In the genomic region with DNA sequence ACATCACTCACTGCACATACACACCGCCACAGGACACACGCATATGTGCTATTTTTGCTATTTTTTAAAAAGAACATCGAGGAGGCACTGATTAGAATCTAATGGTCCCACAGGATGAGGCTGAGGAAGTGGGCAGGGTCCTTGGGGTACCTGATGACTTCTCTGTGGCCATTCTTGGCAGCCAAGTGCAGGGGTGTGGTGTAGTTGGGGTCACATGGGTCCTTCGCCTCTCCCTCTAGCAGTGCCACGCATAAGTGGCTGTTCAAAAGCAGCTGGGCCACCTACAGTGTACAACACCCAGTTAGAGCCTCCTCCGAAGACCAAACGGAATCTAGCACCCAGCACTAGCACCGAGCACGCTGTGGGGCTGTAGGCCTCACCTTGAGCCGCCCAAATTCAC, we compare ENCODE assay signal across 18 mouse cellular contexts. TPM values are rescaled to one million over a fixed set of nuclear protein-coding genes. Genes with fewer than 3 reads are reported as not detected.
DNase-seq lines count a peak whose midpoint lies in the region; ATAC-seq and TF ChIP-seq lines count a peak whose summit lies in the region.
"Had no signal": no experiment of that assay in that cellular context is flagged by ENCODE, and none has a peak within 500 bp of the region (broad histone marks: within the 10 kb centered on the region; RNA-seq: fewer than 3 reads in every experiment).

No protein-coding gene starts in this region.

- no peaks in the 10 kb centered on the region for H3K9me3 ChIP-seq in heart, embryonic 12.5 days (replicated peaks)
- H3K9me3 ChIP-seq in kidney, embryonic 14.5 days (ENCODE audit: control insufficient read depth, low read length): no peaks in the 10 kb centered on the region
- no peaks in the 10 kb centered on the region for H3K9me3 ChIP-seq in neural tube, embryonic 15.5 days (replicated peaks)
- H3K9me3 ChIP-seq: kidney, embryonic 15.5 days; limb, embryonic 15.5 days; megakaryocyte, embryonic 14.5 days had no signal

- intact Hi-C loops in heart, adult 2 months (cut with DNase I): no loop called here

- peak overlapping the region; percentile 94 for H3K27ac ChIP-seq in heart, adult 2 months
- no peak overlapping the region for H3K27ac ChIP-seq in heart, embryonic 12.5 days (ENCODE audit: poor library complexity, severe bottlenecking)
- H3K27ac ChIP-seq in kidney, adult 2 months (ENCODE audit: insufficient read depth, low read depth, low read length): no peak overlapping the region
- no peak overlapping the region for H3K27ac ChIP-seq in kidney, embryonic 14.5 days (ENCODE audit: low read depth, low read length)
- no peak overlapping the region for H3K27ac ChIP-seq in testis, adult 2 months (ENCODE audit: control insufficient read depth, insufficient read depth, low read depth, low read length)
- peak overlapping the region; percentile 72; the same call in 1 of the 2 replicates for H3K27ac ChIP-seq in neural tube, embryonic 15.5 days (replicated peaks)
- H3K27ac ChIP-seq: kidney, embryonic 15.5 days; limb, embryonic 15.5 days had no signal

- no peak overlapping the region for H3K4me2 ChIP-seq in heart, embryonic 12.5 days
- H3K4me2 ChIP-seq in kidney, embryonic 14.5 days (replicated peaks; ENCODE audit: low read depth, low read length): no peak overlapping the region
- peak overlapping the region; percentile 96 for H3K4me2 ChIP-seq in neural tube, embryonic 15.5 days
- H3K4me2 ChIP-seq: kidney, embryonic 15.5 days; limb, embryonic 15.5 days had no signal

- DNase-seq in heart, adult 2 months: peak; percentile 59 to 60
- peak; percentile 74 for DNase-seq in kidney, adult 2 months
- no peak for DNase-seq in testis, postnatal 10 days (ENCODE audit: low spot score)
- no peak for DNase-seq in left cerebral cortex, adult 9 months (ENCODE audit: low spot score in 2 of 2)
- DNase-seq: B cell, adult 2 months; cerebellum, adult 11 months; cerebellum, postnatal 36 days; layer of hippocampus, adult 9-11 months; right cerebral cortex, postnatal 25 days; thymus, adult 18-20 months had no signal

- 0 out of 2 replicates have a peak, but pooled peaks have one; percentile 37 for TF ChIP-seq EP300 in heart, adult 2 months (IDR thresholded peaks at IDR 0.05; ENCODE audit: insufficient read depth, low read depth, low read length)

- ATAC-seq in heart, embryonic 12.5 days (ENCODE audit: insufficient number of reproducible peaks, low FRiP score): no peak
- ATAC-seq in kidney, embryonic 14.5 days (ENCODE audit: low FRiP score, low TSS enrichment): no peak
- no peak for ATAC-seq in neural tube, embryonic 15.5 days (ENCODE audit: low FRiP score)
- ATAC-seq: midbrain, embryonic 16.5 days had no signal

- no peak for TF ChIP-seq CTCF in heart, adult 2 months (IDR thresholded peaks at IDR 0.05)
- no peak for TF ChIP-seq CTCF in kidney, adult 2 months (conservative IDR thresholded peaks at IDR 0.05; ENCODE audit: insufficient read depth, insufficient read length, low read depth, low read length)
- no peak for TF ChIP-seq CTCF in testis, adult 2 months (IDR thresholded peaks at IDR 0.05; ENCODE audit: control insufficient read depth, insufficient read depth, insufficient replicate concordance, low read depth, low read length)

- WGBS in heart, adult 2 months: 60% methylated on average over 10 of the region's 10 CpGs
- 92% methylated on average over 10 of the region's 10 CpGs for WGBS in heart, embryonic 12.5 days
- WGBS in kidney, adult 2 months: 77% methylated on average over 10 of the region's 10 CpGs
- 92% methylated on average over 10 of the region's 10 CpGs for WGBS in kidney, embryonic 14.5 days
- 89% methylated on average over 10 of the region's 10 CpGs for WGBS in neural tube, embryonic 15.5 days

- no peaks in the 10 kb centered on the region for H3K27me3 ChIP-seq in heart, adult 2 months (ENCODE audit: control insufficient read depth, insufficient read depth, low read length)
- H3K27me3 ChIP-seq in heart, embryonic 12.5 days (replicated peaks): no peaks in the 10 kb centered on the region
- H3K27me3 ChIP-seq in kidney, adult 2 months (replicated peaks; ENCODE audit: control insufficient read depth, insufficient read depth, low read length): no peaks in the 10 kb centered on the region
- H3K27me3 ChIP-seq in kidney, embryonic 14.5 days (ENCODE audit: control insufficient read depth, insufficient read depth, low read length): no peaks in the 10 kb centered on the region
- no peaks in the 10 kb centered on the region for H3K27me3 ChIP-seq in testis, adult 2 months (ENCODE audit: control insufficient read depth, insufficient read depth, low read length)
- H3K27me3 ChIP-seq in neural tube, embryonic 15.5 days (replicated peaks): no peaks in the 10 kb centered on the region
- H3K27me3 ChIP-seq: kidney, embryonic 15.5 days; limb, embryonic 15.5 days had no signal

- H3K4me3 ChIP-seq in heart, adult 2 months: peak overlapping the region; percentile 10; the same call in 1 of the 2 replicates
- H3K4me3 ChIP-seq in heart, embryonic 12.5 days: no peak overlapping the region
- no peak overlapping the region for H3K4me3 ChIP-seq in kidney, adult 2 months (ENCODE audit: insufficient read depth, low read depth, low read length)
- no peak overlapping the region for H3K4me3 ChIP-seq in kidney, embryonic 14.5 days (ENCODE audit: low read length)
- H3K4me3 ChIP-seq in testis, adult 2 months (ENCODE audit: control insufficient read depth, low read depth, low read length): peak overlapping the region; percentile 74
- H3K4me3 ChIP-seq in neural tube, embryonic 15.5 days (replicated peaks): no peak overlapping the region
- H3K4me3 ChIP-seq: kidney, embryonic 15.5 days; limb, embryonic 15.5 days; megakaryocyte, embryonic 14.5 days had no signal

- peaks cover 3% of the 10 kb centered on the region; the same call in 1 of the 2 replicates for H3K79me2 ChIP-seq in heart, adult 2 months (replicated peaks; ENCODE audit: control insufficient read depth, insufficient read depth, low read length)

- H3K4me1 ChIP-seq in heart, adult 2 months (ENCODE audit: control insufficient read depth, insufficient read depth, low read length): peaks cover 23% of the 10 kb centered on the region
- H3K4me1 ChIP-seq in heart, embryonic 12.5 days (replicated peaks): peaks cover 48% of the 10 kb centered on the region
- H3K4me1 ChIP-seq in kidney, adult 2 months (ENCODE audit: control insufficient read depth, insufficient read depth, low read length): peaks cover 19% of the 10 kb centered on the region; the same call in 1 of the 2 replicates
- peaks cover 32% of the 10 kb centered on the region for H3K4me1 ChIP-seq in kidney, embryonic 14.5 days (ENCODE audit: control insufficient read depth, insufficient read depth, low read length)
- H3K4me1 ChIP-seq in testis, adult 2 months (ENCODE audit: control insufficient read depth, insufficient read depth, low read length): no peaks in the 10 kb centered on the region
- peaks cover 45% of the 10 kb centered on the region for H3K4me1 ChIP-seq in neural tube, embryonic 15.5 days

- 0 out of 2 replicates have a peak overlapping the region, but pooled peaks have one; percentile 23 for H3K9ac ChIP-seq in heart, adult 2 months (ENCODE audit: low read depth, low read length)
- no peak overlapping the region for H3K9ac ChIP-seq in heart, embryonic 12.5 days
- no peak overlapping the region for H3K9ac ChIP-seq in kidney, embryonic 14.5 days (ENCODE audit: low read depth, low read length)
- no peak overlapping the region for H3K9ac ChIP-seq in neural tube, embryonic 15.5 days (replicated peaks)
- H3K9ac ChIP-seq: kidney, embryonic 15.5 days; limb, embryonic 15.5 days had no signal

- peaks cover 9% of the 10 kb centered on the region for H3K36me3 ChIP-seq in heart, adult 2 months (ENCODE audit: control insufficient read depth, insufficient read depth, low read length)
- peaks cover 77% of the 10 kb centered on the region for H3K36me3 ChIP-seq in heart, embryonic 12.5 days
- peaks cover 12% of the 10 kb centered on the region for H3K36me3 ChIP-seq in kidney, adult 2 months (ENCODE audit: control insufficient read depth, insufficient read depth, low read length)
- peaks cover 59% of the 10 kb centered on the region for H3K36me3 ChIP-seq in kidney, embryonic 14.5 days (ENCODE audit: control insufficient read depth, insufficient read depth, low read length)
- H3K36me3 ChIP-seq in testis, adult 2 months (ENCODE audit: control insufficient read depth, insufficient read depth, low read length): no peaks in the 10 kb centered on the region
- peaks cover 31% of the 10 kb centered on the region for H3K36me3 ChIP-seq in neural tube, embryonic 15.5 days

- 0 out of 2 replicates have a peak, but pooled peaks have one; percentile 13 for TF ChIP-seq POLR2A in heart, adult 2 months (IDR thresholded peaks at IDR 0.05; ENCODE audit: insufficient read depth, low read depth, low read length)
- no peak for TF ChIP-seq POLR2A in kidney, adult 2 months (IDR thresholded peaks at IDR 0.05; ENCODE audit: low read depth, low read length)
- no peak for TF ChIP-seq POLR2A in testis, adult 2 months (IDR thresholded peaks at IDR 0.05; ENCODE audit: control insufficient read depth, low read depth, low read length)

RNA-seq across cellular contexts. Expression of gene Caskin2, which starts 7.3 kb away (rescaled TPM):
- total RNA-seq in heart, adult 2 months (2021): 10 to 100 TPM; 40.5 to 43.8 TPM
- 38.5 TPM in 2 replicates for polyA plus RNA-seq in heart, adult 2 months (2012; rRNA removed)
- 23.5 and 25.3 TPM in 2 replicates for polyA plus RNA-seq in heart, embryonic 12.5 days (2016; fragmentation: Nextera tagmentation; extraction: Ambion mirVana)
- 36.9 and 46.7 TPM in 2 replicates for polyA plus RNA-seq in kidney, adult 2 months (2012; rRNA removed)
- polyA plus RNA-seq in kidney, embryonic 14.5 days (2014; fragmentation: Nextera tagmentation; extraction: Ambion mirVana): 14.2 and 17.5 TPM in 2 replicates
- polyA plus RNA-seq in testis, adult 2 months (2012; rRNA removed): 7.6 and 8.6 TPM in 2 replicates
- 9.8 and 10.2 TPM in 2 replicates for polyA plus RNA-seq in neural tube, embryonic 15.5 days (2015; fragmentation: Nextera tagmentation; extraction: Ambion mirVana)

RNA-seq across cellular contexts. Expression of gene Tsen54, which starts 8.4 kb away (rescaled TPM):
- total RNA-seq in heart, adult 2 months (2021): 1 to 10 TPM; 7.2 to 9.3 TPM
- 15.9 and 16.3 TPM in 2 replicates for polyA plus RNA-seq in heart, adult 2 months (2012; rRNA removed)
- 23.0 and 29.2 TPM in 2 replicates for polyA plus RNA-seq in heart, embryonic 12.5 days (2016; fragmentation: Nextera tagmentation; extraction: Ambion mirVana)
- polyA plus RNA-seq in kidney, adult 2 months (2012; rRNA removed): 36.4 and 43.4 TPM in 2 replicates
- 26.2 and 34.9 TPM in 2 replicates for polyA plus RNA-seq in kidney, embryonic 14.5 days (2014; fragmentation: Nextera tagmentation; extraction: Ambion mirVana)
- polyA plus RNA-seq in testis, adult 2 months (2012; rRNA removed): 12.9 and 14.7 TPM in 2 replicates
- polyA plus RNA-seq in neural tube, embryonic 15.5 days (2015; fragmentation: Nextera tagmentation; extraction: Ambion mirVana): 22.0 and 23.7 TPM in 2 replicates

RNA-seq across cellular contexts. Expression of gene Llgl2, which starts 17.7 kb away (rescaled TPM):
- total RNA-seq in heart, adult 2 months (2021): 10 to 100 TPM; 18.4 to 20.3 TPM
- 19.4 and 20.2 TPM in 2 replicates for polyA plus RNA-seq in heart, adult 2 months (2012; rRNA removed)
- 22.5 and 25.8 TPM in 2 replicates for polyA plus RNA-seq in heart, embryonic 12.5 days (2016; fragmentation: Nextera tagmentation; extraction: Ambion mirVana)
- 153 and 166 TPM in 2 replicates for polyA plus RNA-seq in kidney, adult 2 months (2012; rRNA removed)
- 24.3 and 28.7 TPM in 2 replicates for polyA plus RNA-seq in kidney, embryonic 14.5 days (2014; fragmentation: Nextera tagmentation; extraction: Ambion mirVana)
- 3.1 and 9.0 TPM in 2 replicates for polyA plus RNA-seq in testis, adult 2 months (2012; rRNA removed)
- polyA plus RNA-seq in neural tube, embryonic 15.5 days (2015; fragmentation: Nextera tagmentation; extraction: Ambion mirVana): 0.97 and 8.8 TPM in 2 replicates

RNA-seq across cellular contexts. Expression of gene Tmem94, which starts 40.9 kb away (rescaled TPM):
- total RNA-seq in heart, adult 2 months (2021): 100 to 1,000 TPM in 1 of 2 experiments, 10 to 100 TPM in 1; 99.5 to 103 TPM
- 125 and 135 TPM in 2 replicates for polyA plus RNA-seq in heart, adult 2 months (2012; rRNA removed)
- 52.4 and 52.5 TPM in 2 replicates for polyA plus RNA-seq in heart, embryonic 12.5 days (2016; fragmentation: Nextera tagmentation; extraction: Ambion mirVana)
- polyA plus RNA-seq in kidney, adult 2 months (2012; rRNA removed): 77.1 and 97.8 TPM in 2 replicates
- polyA plus RNA-seq in kidney, embryonic 14.5 days (2014; fragmentation: Nextera tagmentation; extraction: Ambion mirVana): 12.4 and 19.9 TPM in 2 replicates
- polyA plus RNA-seq in testis, adult 2 months (2012; rRNA removed): 80.1 and 91.5 TPM in 2 replicates
- polyA plus RNA-seq in neural tube, embryonic 15.5 days (2015; fragmentation: Nextera tagmentation; extraction: Ambion mirVana): 20.3 and 21.2 TPM in 2 replicates

RNA-seq across cellular contexts. Expression of gene Myo15b, which starts 52.1 kb away (rescaled TPM):
- total RNA-seq in heart, adult 2 months (2021): under 1 TPM in 1 of 2 experiments, not detected in 1; 0.05 TPM
- 0.20 and 0.29 TPM in 2 replicates for polyA plus RNA-seq in heart, adult 2 months (2012; rRNA removed)
- polyA plus RNA-seq in heart, embryonic 12.5 days (2016; fragmentation: Nextera tagmentation; extraction: Ambion mirVana): 0.17 and 0.37 TPM in 2 replicates
- polyA plus RNA-seq in kidney, adult 2 months (2012; rRNA removed): 104 and 132 TPM in 2 replicates
- 2.8 and 5.5 TPM in 2 replicates for polyA plus RNA-seq in kidney, embryonic 14.5 days (2014; fragmentation: Nextera tagmentation; extraction: Ambion mirVana)
- 11.7 and 12.1 TPM in 2 replicates for polyA plus RNA-seq in testis, adult 2 months (2012; rRNA removed)
- polyA plus RNA-seq in neural tube, embryonic 15.5 days (2015; fragmentation: Nextera tagmentation; extraction: Ambion mirVana): 0.12 and 5.0 TPM in 2 replicates
- polyA plus RNA-seq: midbrain, embryonic 16.5 days had no signal

Comparison
In these comparisons a context has a peak if more than half of its experiments do, and no peak if none do; other contexts are left out.
1. H3K27ac ChIP-seq: peak in heart, adult 2 months (single experiment) and neural tube, embryonic 15.5 days (single experiment); none in heart, embryonic 12.5 days (single experiment), kidney, adult 2 months (single experiment), kidney, embryonic 14.5 days (single experiment) and testis, adult 2 months (single experiment).
2. H3K4me3 ChIP-seq: peak in heart, adult 2 months (single experiment) and testis, adult 2 months (single experiment); none in heart, embryonic 12.5 days (single experiment), kidney, adult 2 months (single experiment), kidney, embryonic 14.5 days (single experiment) and neural tube, embryonic 15.5 days (single experiment).
3. DNase-seq: peak in heart, adult 2 months (2 of 2) and kidney, adult 2 months (single experiment); none in testis, postnatal 10 days (single experiment) and left cerebral cortex, adult 9 months (0 of 2).